Mouse (Mus musculus) liver, embryonic 16.5 days (tissue): ENCODE results near the gene Nrl. TPM values are rescaled to one million over a fixed set of nuclear protein-coding genes. Genes with fewer than 3 reads are reported as not detected.

ENCODE experiments used
- ATAC-seq: fragments of 200-750 bp; cut with Nextera tagmentation; 2 replicates; pipeline ENCODE4 v1.8.0; 2017; ENCODE audit warnings: low read depth, mild to moderate bottlenecking, moderate number of reproducible peaks, moderate library complexity
- H3K27ac ChIP-seq: fragments of 300-500 bp; sonication (generic); 2 replicates; pipeline ENCODE4 v1.5.1; 2014; ENCODE audit warnings: mild to moderate bottlenecking, low read length
- H3K27me3 ChIP-seq: fragments of 300-500 bp; sonication (generic); 2 replicates; pipeline ENCODE4 v1.6.1; 2014; ENCODE audit warnings: low read depth, low read length, mixed read lengths; ENCODE audit not compliant: control insufficient read depth, insufficient read depth
- H3K36me3 ChIP-seq: fragments of 300-500 bp; sonication (generic); 2 replicates; pipeline ENCODE4 v1.6.1; 2014; ENCODE audit warnings: mild to moderate bottlenecking; ENCODE audit not compliant: control insufficient read depth, insufficient read depth
- H3K4me1 ChIP-seq: fragments of 300-500 bp; sonication (generic); 2 replicates; pipeline ENCODE4 v1.6.1; 2014; ENCODE audit warnings: low read depth, low read length, mixed read lengths; ENCODE audit not compliant: control insufficient read depth
- H3K4me2 ChIP-seq: fragments of 300-500 bp; sonication (generic); 2 replicates; pipeline ENCODE4 v1.6.1; 2014; ENCODE audit warnings: low read depth, low read length, mixed read lengths
- H3K4me3 ChIP-seq: fragments of 300-500 bp; sonication (generic); 2 replicates; pipeline ENCODE4 v1.5.1; 2014; ENCODE audit warnings: low read depth, mild to moderate bottlenecking, low read length
- H3K9ac ChIP-seq: fragments of 300-500 bp; sonication (generic); 2 replicates; pipeline ENCODE4 v1.6.1; 2014; ENCODE audit warnings: low read depth, low read length
- H3K9me3 ChIP-seq: fragments of 300-500 bp; sonication (generic); replicated peaks from 2 replicates; pipeline ENCODE4 v1.6.1; 2016; ENCODE audit warnings: low read length; ENCODE audit not compliant: control insufficient read depth
- WGBS: fragments of 180-500 bp; shearing (Covaris S2); extraction: QIAGEN DNeasy Blood & Tissue Kit; methylation state at CpG from one replicate; pipeline ENCODE4 v1.1.7; 2014; ENCODE audit not compliant: insufficient replicate concordance; 5-methylcytosine and 5-hydroxymethylcytosine counted together
- polyA plus RNA-seq: library from polyadenylated mRNA; unstranded; fragments of >200 nt; fragmentation: Nextera tagmentation; extraction: Ambion mirVana; gene quantifications from 2 replicates; pipeline ENCODE4 v1.2.1, GENCODE M21; 2015

The Nrl gene
- polyA plus RNA-seq, 1 experiment from 2014 or later = not detected

DNA sequence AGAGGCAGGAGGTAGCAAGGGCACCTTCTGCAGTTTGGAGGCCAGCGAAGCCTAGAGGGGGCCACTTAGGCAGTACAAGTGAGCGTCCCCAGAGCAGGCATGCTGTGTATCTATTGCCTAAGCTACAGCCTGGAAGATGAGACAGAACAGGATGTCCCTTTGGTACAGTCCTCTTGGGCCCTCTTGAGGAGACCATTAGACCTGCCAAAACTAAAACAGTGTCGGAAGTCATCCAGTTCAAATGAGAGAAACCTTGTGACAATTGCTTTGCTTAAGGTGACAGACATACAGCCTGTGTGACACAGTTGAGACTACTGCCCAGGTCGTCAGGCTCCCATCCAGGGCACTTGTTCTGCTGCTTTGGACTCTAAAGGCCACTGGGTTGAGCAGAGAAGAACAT lies 5.2 kb downstream of the Nrl start:
- Histone ChIP-seq H3K9me3 (no peaks in the 10 kb centered on the region), H3K36me3 (no peaks in the 10 kb centered on the region), H3K4me2 (no peak overlapping the region), H3K4me3 (no peak overlapping the region), H3K4me1 (no peaks in the 10 kb centered on the region; the same call in 1 of the 2 replicates), H3K9ac (no peak overlapping the region), H3K27me3 (peaks cover 71% of the 10 kb centered on the region), H3K27ac (no peak overlapping the region)
- WGBS = 49% methylated on average over 4 of the region's 4 CpGs
- no peak for ATAC-seq

DNA sequence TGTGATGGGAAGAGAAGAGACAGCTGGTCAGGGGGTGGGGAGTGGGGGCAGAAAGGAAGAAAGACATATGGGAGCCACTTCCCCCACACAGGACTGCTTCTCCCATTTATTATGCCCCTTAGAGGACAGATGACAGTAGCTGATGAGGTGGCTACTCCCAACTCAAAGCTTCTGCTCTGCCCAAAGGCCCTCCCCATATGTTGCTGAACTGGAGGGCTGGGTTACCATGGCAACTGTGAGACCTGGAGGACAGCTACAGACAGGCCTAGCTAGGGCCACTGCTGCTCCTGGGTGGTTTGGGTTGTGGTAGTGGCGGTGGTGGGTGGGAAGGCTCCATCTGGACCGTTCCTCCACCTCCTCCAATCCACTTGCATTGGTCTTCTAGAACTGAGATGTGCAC lies 5.9 kb downstream of the Nrl start:
- Histone ChIP-seq H3K4me1 (no peaks in the 10 kb centered on the region; the same call in 1 of the 2 replicates), H3K9ac (no peak overlapping the region), H3K4me2 (no peak overlapping the region), H3K27me3 (peaks cover 66% of the 10 kb centered on the region), H3K9me3 (no peaks in the 10 kb centered on the region), H3K4me3 (no peak overlapping the region), H3K36me3 (no peaks in the 10 kb centered on the region), H3K27ac (no peak overlapping the region)
- 58% methylated on average over 2 of the region's 2 CpGs for WGBS
- no peak for ATAC-seq

DNA sequence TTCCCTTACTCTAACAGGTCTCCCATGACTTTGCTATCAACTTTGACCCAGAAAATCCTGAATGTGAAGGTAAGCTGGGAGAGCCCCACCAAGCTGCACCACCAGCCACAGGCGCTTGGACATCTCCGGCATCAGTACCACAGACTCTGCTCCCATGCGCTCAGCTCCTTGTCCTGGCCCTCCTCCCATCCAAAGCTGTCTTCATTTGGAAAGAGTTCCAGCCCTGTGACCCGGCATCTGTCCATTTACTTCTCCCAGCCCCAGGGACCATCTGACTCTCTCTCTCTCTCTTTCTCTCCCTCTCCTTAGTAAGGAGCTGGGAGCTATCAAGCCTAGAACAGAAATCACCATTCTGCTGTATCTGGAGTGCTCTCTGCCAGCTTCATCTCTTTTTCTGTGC lies 8.9 kb downstream of the Nrl start:
- H3K4me1 ChIP-seq = no peaks in the 10 kb centered on the region; the same call in 1 of the 2 replicates
- H3K9me3 ChIP-seq = no peaks in the 10 kb centered on the region
- no peak overlapping the region for H3K4me2 ChIP-seq
- H3K9ac ChIP-seq = no peak overlapping the region
- H3K4me3 ChIP-seq = no peak overlapping the region
- no peak for ATAC-seq
- WGBS = 84% methylated on average over 4 of the region's 4 CpGs
- H3K27me3 ChIP-seq = peaks cover 56% of the 10 kb centered on the region
- no peaks in the 10 kb centered on the region for H3K36me3 ChIP-seq
- H3K27ac ChIP-seq = no peak overlapping the region

DNA sequence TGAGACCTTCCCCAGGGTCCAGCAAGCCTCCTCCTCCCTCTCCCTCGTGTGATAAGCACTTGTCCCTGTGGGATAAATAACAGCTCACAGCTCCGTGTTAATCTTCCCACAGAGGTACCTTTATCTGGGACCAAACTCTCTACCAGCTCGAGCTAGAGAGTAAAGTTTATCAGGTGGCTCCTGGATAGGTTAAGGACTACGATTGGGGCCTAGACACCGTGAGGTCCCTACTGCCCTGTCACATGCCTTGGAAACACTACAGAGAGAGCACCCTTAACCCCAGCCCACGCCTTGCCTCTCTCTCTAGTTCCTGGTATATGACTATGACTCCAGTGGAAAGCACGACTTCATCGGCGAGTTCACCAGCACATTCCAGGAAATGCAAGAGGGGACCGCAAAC lies 10.9 kb downstream of the Nrl start:
- Histone ChIP-seq H3K36me3 (no peaks in the 10 kb centered on the region), H3K4me1 (no peaks in the 10 kb centered on the region; the same call in 1 of the 2 replicates), H3K9me3 (no peaks in the 10 kb centered on the region), H3K27ac (no peak overlapping the region), H3K4me2 (no peak overlapping the region), H3K9ac (no peak overlapping the region), H3K27me3 (peaks cover 45% of the 10 kb centered on the region), H3K4me3 (no peak overlapping the region)
- WGBS = 28% methylated on average over 10 of the region's 10 CpGs
- ATAC-seq = peak; percentile 41; the same call in 1 of the 2 replicates

DNA sequence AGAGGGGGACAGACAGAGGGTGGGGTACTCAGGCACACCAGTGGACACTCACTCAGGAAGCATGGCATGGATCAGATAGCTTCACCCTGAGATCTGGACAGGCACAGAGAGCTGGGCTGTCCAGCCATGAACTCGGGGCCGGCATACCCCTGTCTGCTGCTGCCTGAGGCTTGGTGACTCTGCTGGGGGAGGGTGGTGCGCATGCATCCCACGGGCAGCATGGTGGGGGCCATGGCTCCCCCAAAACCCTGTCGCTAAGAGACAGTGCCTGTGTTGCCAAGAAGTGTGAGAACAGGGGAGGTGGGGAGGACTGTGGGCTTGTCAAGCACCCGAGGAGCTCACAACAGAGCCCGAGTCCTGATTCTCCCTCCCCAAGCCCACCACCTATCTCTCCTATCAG lies 13.7 kb downstream of the Nrl start:
- Histone ChIP-seq H3K9ac (no peak overlapping the region), H3K4me1 (no peaks in the 10 kb centered on the region; the same call in 1 of the 2 replicates), H3K4me2 (no peak overlapping the region), H3K4me3 (no peak overlapping the region), H3K27ac (no peak overlapping the region), H3K36me3 (no peaks in the 10 kb centered on the region), H3K9me3 (no peaks in the 10 kb centered on the region), H3K27me3 (peaks cover 24% of the 10 kb centered on the region)
- no peak for ATAC-seq
- 36% methylated on average over 7 of the region's 7 CpGs for WGBS

DNA sequence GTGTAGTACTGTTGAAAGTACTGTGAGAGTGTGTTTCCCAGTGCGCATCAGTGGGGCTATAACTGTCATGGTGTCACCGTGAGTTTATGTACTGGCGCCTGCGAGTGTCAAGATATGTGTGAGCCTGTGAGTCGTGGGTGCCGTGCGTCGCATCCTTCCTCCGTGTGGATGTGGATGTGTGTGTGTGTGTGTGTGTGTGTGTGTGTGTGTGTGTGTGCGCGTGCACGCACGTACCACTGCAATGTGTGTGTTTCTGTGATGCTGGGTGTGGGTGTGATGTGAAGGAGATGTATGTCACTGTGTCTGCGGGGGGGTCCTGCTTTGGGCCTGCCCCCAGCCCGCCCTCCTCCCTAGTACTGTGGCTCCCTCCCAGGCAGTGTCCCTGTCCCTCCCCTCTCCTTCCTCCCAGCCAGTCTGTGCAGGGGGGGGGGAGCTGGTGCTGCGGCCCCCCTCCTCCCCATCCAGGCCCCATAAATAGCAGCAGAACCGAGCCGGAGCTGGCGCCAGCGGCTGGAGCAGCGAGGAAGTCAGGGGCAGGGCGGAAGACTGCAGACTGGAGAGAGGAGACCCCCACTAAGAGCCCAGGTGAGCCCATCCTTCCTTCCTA lies 14.6 kb downstream of the Nrl start, which contains the start of gene Cpne6:
Gene Cpne6 (plus strand): TSS at position 321 of the 607 bp plus-strand sequence.
- H3K27me3 ChIP-seq = peaks cover 22% of the 10 kb centered on the region
- no peak for ATAC-seq
- WGBS = 52% methylated on average over 21 of the region's 22 CpGs
- H3K4me3 ChIP-seq = no peak within 1 kb of the TSS
- no peak within 1 kb of the TSS for H3K9ac ChIP-seq
- no peaks in the 10 kb centered on the region; the same call in 1 of the 2 replicates for H3K4me1 ChIP-seq
- H3K4me2 ChIP-seq = no peak within 1 kb of the TSS
- H3K27ac ChIP-seq = no peak within 1 kb of the TSS
- H3K9me3 ChIP-seq = no peaks in the 10 kb centered on the region
- no peaks in the 10 kb centered on the region for H3K36me3 ChIP-seq

DNA sequence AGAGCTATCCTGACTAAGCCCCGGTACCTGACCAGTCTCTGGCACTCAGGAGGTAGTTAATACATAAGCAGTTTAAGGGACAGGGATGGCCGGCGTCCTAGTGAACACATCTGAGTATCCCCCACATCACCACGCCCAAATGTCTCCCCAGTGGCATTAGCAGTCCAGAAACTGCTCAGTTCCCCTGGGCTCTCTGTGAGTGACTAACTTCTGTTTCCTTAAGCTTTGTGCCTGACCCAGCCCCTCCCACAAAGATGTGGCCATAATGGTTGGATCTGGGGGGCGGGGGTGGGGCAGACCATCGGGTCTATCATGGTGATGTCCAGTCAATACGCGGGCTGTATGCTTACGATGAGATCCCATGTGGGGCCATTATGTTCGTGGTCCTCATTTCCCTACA lies 15.2 kb downstream of the Nrl start:
- ATAC-seq = no peak
- Histone ChIP-seq H3K27me3 (peaks cover 22% of the 10 kb centered on the region), H3K9me3 (no peaks in the 10 kb centered on the region), H3K36me3 (no peaks in the 10 kb centered on the region), H3K4me3 (no peak overlapping the region), H3K4me2 (no peak overlapping the region), H3K9ac (no peak overlapping the region), H3K27ac (no peak overlapping the region), H3K4me1 (no peaks in the 10 kb centered on the region; the same call in 1 of the 2 replicates)
- 67% methylated on average over 10 of the region's 10 CpGs for WGBS

DNA sequence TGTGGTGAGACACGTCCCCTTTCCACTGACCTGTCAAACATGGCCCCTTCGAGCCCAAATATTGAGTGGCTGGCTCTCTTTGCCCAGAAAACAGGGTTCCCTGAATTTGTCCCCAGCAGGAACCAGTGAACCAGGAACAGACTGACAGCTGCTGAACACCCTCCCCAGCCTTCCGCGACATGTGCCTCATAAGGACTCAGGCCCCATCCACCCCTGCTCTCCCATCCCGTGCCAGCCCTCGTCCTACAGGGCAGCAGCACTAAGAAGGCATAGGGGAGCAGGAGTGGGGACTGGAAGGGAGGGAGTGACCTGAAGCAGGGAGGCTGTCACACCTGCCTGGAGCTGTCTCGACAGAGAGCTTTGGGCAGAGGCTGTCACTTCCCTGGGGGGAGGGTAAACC lies 17.0 kb downstream of the Nrl start:
- Histone ChIP-seq H3K27ac (no peak overlapping the region), H3K27me3 (peaks cover 22% of the 10 kb centered on the region), H3K4me2 (no peak overlapping the region), H3K4me1 (no peaks in the 10 kb centered on the region), H3K9me3 (no peaks in the 10 kb centered on the region), H3K36me3 (no peaks in the 10 kb centered on the region), H3K9ac (no peak overlapping the region), H3K4me3 (no peak overlapping the region)
- ATAC-seq = no peak
- WGBS = 43% methylated on average over 7 of the region's 7 CpGs

DNA sequence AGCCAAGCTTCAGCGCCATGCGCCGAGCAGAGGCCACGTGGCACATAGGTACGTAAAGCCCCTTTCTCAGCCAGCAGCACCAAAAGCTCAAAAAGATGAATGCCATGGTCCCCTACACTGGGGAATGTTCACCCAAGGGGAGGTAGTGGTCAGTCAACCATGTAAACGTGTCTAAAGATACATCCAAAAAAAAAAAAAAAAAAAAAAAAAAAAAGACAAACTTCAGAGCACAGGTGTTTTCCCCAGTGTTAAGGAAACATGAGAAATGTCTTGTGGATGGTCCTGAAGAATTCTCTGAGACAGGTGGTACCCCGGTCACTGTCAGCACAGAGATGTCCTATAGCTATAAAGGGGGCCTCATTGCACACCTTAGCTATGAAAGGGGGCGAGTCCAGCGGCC lies 19.2 kb downstream of the Nrl start:
- peaks cover 5% of the 10 kb centered on the region for H3K27me3 ChIP-seq
- no peak overlapping the region for H3K27ac ChIP-seq
- no peak overlapping the region for H3K4me2 ChIP-seq
- WGBS = 74% methylated on average over 9 of the region's 9 CpGs
- no peak for ATAC-seq
- no peaks in the 10 kb centered on the region for H3K36me3 ChIP-seq
- no peak overlapping the region for H3K9ac ChIP-seq
- H3K4me3 ChIP-seq = no peak overlapping the region
- no peaks in the 10 kb centered on the region for H3K9me3 ChIP-seq
- H3K4me1 ChIP-seq = no peaks in the 10 kb centered on the region
